Mouse (Mus musculus) frontal cortex, adult (tissue): ENCODE measurements at regions not wholly inside any gene's neighbourhood (a gene's known extent, or its start where the extent isn't known, plus 50 kb on each side); places are given as distances from the start of the nearest gene placed in this dataset.
"Not testable (repeated sequence)": the region's sequence is repeated elsewhere in the genome, so short reads cannot be mapped to it uniquely, and the experiment has no call there.

Experiments used
- ATAC-seq: cut with Nextera tagmentation; 2 replicates; pipeline ENCODE4 v1.9.2; 2017; ENCODE audit warnings: mild to moderate bottlenecking, moderate library complexity, mixed read lengths; ENCODE audit not compliant: low TSS enrichment

DNA sequence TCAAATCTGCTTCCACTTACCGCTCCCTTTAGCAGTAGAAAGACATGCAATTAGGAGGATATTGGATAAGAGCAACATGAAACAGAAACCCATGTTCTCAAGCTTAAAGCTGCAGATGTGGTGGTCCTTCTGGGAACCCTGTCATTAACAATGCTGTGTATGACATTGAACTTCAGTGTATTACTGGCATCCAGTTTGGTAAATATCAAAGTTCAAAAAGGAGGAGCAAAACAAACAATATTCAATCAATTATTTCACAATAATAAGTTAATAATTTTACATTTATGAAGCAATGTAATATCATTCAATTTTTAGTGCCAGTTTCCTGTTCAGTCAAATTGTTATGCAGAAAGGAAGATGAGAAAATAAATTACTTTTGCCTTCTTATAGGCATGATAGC lies 160.3 kb upstream of the Cfhr2 start:
- no peak for ATAC-seq

DNA sequence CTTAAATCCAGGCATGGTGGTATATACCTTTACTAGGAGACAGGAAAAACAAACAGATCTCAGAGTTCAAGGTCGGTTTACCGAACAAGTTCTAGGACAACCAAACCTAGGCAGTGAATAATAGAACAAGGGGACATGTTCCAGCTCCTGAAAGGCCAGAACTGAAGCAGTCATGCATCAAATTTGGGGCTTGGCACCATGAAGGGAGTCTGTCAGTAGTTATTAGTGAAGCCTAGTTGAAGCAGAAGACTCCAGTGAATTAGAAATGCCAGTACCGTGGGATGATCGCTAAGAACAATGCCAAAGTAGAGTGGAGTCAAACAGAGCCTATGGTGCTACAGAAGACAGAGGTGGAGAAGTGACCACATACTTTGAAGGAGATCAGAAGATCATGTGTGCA lies 127.5 kb upstream of the Cfhr2 start:
- ATAC-seq, result no peak

DNA sequence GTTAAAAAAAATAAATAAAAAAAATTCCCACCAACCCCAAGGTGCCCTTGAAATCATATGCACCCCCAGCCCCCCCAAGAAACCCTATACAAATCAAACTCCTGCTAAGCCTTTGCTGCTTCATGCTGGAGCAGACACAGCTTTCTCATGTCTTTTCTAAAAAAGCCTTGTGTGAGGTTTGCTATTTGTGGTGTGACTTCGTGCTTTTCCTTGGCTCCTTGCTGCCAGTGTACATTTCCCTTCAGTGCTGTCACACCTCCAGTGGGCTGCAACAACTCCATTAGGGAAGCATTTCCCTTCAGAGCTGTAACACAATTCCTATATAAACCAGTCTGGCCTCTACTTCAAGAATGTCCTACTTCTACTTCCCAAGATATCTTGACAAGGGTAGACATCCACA lies 93.3 kb upstream of the Cfhr2 start:
- peak; percentile 96 for ATAC-seq

DNA sequence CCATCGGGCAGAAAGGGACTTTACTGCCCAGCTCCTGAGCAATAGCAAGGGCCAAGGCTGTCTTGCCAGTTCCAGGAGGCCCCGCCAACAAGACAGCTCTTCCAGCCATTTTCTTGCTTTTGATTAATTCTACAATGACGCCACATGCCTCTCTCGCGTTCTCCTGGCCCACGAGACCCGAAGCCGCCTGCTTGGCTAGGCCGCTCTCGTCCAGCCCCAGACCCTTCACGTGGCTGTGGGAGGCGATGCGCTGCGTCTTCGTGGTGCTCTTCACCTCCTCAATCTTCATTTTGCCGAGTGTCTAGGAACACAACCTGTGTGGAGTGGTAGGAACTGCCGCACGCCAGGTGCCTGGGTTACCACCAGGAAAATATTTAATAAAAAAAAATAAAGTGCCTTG lies 70.8 kb upstream of the Cfhr2 start:
- not testable (repeated sequence) for ATAC-seq
